Mouse (Mus musculus) heart, postnatal 10 days (tissue): Measurements from ENCODE around the gene Yeats2. TPM values are rescaled to one million over a fixed set of nuclear protein-coding genes. Genes with fewer than 3 reads are reported as not detected.

Experiments
- DNase-seq, 2 experiments: peaks; one replicate each; pipeline ENCODE4 v3.0.0; 2021
- intact Hi-C: fragments of 180-260 bp; cut with DNase I; formaldehyde crosslinking; loops from one replicate; pipeline ENCODE4 v1.15.1; 2025
- total RNA-seq, 2 experiments: library from RNA; stranded (reverse); gene quantifications; 2 replicates each; pipeline ENCODE4 v1.2.3; 2021

The Yeats2 gene
- total RNA-seq, 2 experiments from 2014 or later: 25.3 to 30.1 TPM

DNA sequence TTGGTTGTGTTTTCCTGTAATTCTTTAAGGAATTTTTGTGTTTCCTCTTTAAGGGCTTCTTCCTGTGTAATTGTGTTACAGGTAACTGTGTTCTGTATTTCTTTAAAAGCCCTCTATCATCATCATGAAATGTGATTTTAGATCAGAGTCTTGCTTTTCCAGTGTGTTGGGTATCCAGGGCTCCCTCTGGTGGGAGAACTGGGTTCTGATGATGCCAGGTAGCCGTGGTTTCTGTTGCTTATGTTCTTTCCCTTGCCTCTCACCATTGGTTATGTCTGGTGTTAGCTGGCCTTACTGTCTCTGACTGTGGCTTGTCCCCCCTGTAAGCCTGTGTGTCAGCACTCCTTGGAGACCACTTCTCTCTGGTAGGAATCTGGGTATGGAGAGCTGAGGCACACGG is 44.5 kb downstream of the Yeats2 start:
- peak; percentile 7 to 37 for DNase-seq
- intact Hi-C loops: loop anchor here (5.0 kb wide), 1 partner anchor 463 kb away; no protein-coding TSS in a partner anchor

DNA sequence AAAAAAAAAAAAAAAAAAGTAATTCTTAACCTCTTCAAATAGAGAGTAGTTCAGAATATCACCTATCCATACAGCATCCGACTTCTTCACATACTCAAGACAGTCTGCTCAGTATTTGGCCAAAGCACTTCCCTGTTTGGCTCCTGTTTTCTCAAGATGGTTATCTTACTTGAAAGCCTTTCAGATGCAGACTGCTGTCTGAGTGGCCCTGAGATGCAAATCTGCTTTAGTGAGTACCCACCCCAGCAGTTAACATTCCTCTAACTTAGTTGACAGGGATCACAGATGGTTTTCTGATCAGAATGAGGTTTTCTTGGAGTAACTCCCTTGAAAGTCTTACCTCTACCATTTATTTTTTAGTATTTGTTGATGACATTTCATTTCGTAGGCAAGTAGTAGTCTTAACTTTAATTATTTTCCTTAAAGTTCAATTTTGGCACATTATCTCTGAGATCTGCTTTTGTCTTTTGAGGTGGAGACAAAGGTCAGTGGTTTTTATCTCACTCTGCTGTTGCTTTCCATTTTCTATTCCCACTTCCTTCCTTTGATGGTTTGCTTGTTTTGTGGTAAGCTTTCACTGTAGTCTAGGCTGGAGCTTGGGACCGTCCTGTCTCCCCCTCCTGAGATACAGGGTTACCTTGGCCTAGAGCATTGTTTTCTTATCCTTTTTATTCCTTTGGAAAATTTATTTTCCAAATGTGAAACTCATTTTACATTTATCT is 50.5 kb downstream of the Yeats2 start:
- DNase-seq: no peak
- intact Hi-C loops: no loop called here

DNA sequence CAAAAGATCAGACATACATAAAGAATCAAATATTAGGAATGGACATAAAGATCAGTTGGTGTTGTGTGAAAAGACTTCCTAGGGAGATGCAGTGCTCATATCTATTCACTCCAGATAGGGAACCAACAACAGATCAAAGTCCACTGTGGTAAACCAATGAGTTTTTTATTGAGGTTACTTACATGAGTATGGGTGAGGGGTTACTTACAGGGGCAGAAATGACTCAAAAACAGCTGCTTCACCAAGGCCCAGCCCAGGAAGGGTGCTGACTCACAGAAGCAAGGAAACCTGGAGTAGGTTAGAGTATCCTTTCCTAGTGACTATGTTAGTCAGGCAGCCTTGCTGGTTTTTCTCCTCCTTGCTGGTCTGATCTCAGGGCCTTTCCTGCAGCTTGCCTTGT is 51.2 kb downstream of the Yeats2 start:
- DNase-seq: no peak
- intact Hi-C loops: no loop called here

DNA sequence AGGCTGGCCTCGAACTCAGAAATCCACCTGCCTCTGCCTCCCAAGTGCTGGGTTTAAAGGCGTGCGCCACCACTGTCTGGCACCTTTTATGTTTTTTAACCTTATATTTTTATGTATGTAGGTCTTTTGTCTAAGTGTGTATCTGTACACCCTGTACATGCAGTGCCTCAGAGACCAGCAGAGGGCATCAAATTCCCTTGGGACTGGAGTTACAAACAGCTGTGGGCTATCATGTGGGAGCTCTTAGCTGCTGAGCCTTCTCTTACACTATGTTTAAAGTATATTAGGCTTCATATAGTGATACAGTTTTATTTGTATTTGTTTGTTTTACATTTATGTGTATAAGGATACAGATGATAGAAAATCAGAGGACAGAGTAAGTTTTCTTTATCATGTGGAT is 54.7 kb downstream of the Yeats2 start:
- intact Hi-C loops: no loop called here
- DNase-seq: peak; percentile 18 to 42

DNA sequence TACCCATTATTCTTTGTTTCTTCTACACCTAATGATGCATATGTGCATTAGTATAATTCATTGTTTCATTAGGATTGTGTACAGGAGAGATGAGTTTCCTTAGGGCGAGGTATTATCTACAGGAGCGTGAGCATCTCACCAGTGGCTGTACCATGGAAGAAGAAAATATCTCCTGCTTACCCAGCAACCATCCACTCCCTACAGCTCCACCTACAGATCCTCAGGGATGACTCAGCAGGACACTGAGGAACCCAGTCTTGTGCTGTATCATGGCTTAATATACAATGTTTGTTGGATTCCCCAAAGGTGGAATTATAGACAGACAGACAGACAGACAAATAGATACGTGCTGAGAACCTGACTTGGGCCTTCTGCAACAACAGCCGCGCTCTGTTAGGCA is 56.1 kb downstream of the Yeats2 start:
- no peak for DNase-seq
- intact Hi-C loops: no loop called here

DNA sequence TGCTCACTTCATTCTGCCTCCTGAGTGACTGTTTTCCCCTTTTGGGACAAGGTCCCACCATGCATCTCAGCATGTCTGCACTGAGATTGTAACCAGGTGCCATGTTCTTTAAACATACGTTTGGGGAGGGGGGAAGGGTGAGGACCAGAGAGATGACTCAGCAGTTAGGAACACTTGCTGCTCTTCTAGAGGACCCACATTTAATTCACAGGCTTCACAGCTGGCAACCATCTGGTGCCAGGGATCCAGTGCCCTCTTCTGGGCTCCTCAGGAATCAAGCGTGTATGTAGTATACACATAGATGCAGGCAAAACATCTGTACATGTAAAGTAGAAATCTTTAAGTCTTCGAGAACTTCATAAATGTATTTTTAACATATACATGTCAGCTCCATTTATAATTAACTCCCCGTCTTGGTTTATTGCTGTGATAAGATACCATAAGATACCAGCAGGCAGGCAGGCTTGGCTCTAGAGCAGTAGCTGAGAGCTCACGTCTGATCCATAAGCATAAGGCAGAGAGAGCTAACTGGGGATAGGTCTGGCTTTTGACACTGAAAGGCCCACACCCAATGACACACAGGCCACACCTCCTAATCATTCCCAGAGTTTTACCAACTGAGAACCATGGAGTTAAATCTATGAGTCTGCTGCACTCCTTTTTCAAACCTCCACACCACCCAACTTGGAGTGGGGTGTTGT is 58.8 kb downstream of the Yeats2 start:
- intact Hi-C loops: no loop called here
- DNase-seq: no peak

DNA sequence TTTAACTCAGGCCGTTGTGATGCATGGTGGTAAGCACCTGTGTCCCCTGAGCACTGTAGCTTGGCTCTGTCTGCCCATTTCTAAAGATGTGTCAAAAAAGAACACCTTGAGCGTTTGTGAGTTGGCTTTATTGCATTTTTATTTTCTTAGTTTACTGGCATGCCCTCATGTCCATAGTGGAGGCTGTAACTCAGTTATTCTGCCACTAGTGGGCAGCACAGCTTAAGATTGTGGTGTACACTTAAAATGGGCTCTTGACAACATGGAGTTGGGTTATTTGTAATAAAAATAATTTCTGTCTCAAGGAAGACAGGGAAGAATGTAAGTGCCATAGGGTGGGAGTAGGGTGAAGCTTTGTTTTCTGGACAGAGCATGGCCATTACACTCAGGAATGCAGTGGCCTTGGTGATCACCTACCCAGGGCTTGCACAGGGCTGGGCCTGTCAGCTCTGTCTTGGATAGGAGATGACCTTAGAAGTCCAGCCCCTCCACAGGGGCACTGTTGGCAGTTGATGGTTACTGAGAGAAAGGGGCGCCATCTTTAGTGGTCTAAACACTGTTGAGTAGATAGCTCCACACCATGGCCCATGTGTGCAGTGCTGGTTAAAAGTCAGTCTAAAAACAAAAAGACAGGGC is 72.8 kb downstream of the Yeats2 start:
- intact Hi-C loops: loop anchor here (2.0 to 10.0 kb wide), 3 partner anchors 89 to 441 kb away; partner anchors contain the start of genes Eif2b5, Parl and Psmd2
- DNase-seq: peak; percentile 52 to 72

DNA sequence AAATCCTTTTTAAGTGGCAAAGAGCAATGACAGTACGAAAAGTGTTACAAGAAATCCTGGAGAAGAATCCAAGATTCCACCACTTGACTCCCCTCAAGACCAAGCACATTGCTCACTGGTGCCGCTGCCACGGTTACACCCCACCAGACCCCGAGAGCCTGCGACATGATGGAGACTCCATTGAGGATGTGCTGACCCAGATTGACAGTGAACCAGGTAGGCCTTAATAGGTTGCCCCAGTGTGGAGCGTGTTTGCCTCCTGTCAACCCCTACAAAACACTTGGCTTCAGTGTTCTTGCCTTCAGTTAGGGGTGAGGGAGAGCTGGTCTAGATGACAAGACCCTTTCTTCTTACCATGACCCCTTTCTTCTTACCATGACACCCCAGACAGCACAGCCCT is 81.9 kb downstream of the Yeats2 start:
- intact Hi-C loops: no loop called here

DNA sequence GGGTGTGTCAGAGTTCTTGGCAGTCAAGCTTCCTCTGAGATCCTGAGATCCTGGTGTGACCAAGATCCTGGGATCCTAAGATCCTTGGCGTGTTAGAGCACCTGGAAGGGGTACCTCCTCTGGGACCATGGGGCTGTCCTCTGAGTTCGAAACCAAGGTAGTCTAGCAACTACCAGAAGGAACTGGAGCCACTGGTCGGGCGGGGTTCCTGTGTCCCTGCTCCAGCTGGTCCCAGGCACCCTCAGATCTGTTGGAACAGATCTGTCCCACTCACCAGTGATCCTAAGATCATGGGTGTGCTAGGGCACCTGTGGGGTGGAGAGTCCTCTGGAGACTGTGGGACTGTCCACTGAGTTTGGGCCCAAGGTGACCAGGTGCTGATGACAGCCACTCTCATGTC is 85.8 kb downstream of the Yeats2 start:
- intact Hi-C loops: no loop called here
- no peak for DNase-seq

More for the DNA sequence above, 81.9 kb downstream of the Yeats2 start:
- DNase-seq: no peak

DNA sequence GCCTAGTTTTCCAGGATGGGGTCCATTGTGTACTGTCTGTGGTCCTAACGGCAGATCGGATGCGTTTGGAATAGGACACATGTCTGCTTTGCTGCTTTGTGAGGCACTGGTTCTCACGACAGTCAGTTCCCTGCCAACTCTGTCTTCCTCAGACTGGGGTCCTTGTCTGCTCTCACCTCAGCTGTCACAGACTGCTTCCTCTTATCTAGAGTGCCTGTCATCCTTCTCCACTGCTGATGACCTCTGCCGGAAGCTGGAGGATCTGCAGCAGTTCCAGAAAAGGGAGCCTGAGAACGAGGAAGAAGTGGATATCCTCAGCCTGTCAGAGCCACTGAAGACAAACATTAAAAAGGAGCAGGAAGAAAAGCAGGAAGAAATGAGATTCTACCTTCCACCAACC is 86.6 kb downstream of the Yeats2 start:
- peak; percentile 35 to 36 for DNase-seq

DNA sequence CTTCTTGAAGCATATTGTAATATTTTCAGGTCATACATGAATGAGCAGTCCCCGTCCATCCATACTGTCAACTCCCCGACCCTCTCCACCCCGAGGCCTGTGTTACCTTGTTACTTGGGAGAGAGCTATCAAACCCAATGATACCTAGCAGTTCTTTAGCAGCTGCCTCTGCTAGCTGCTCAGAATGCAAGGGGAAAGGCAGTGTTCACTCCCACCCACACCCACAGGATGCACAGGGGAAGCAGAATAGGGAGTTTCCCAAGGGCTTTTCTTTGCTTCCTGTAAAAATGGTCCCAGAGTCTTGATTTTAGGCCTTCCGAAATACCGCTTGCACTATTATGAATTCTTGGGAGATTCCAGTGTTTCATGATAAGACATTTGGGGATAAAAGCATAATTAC is 87.3 kb downstream of the Yeats2 start:
- DNase-seq: no peak
- intact Hi-C loops: no loop called here

More for the DNA sequence above, 86.6 kb downstream of the Yeats2 start:
- intact Hi-C loops: no loop called here

DNA sequence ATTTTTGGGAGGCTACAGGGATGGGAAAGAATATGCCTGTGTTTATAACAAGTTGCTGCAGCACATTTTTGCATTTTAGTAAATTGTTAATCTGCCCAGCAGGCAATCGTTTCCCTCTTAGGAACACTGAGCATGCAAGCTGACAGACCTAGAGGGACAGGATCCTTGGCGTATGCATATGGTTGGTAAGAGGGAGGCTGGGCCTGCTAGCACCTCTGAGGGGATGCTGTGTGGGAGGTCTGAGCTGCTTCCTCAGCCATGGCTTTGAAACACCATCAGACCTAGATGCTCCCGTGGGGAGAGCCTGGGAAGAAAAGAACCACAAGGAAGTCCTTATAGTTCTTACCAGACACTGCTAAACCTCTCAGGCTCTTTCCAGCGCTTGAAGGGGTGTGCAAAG is 93.5 kb downstream of the Yeats2 start:
- intact Hi-C loops: no loop called here

DNA sequence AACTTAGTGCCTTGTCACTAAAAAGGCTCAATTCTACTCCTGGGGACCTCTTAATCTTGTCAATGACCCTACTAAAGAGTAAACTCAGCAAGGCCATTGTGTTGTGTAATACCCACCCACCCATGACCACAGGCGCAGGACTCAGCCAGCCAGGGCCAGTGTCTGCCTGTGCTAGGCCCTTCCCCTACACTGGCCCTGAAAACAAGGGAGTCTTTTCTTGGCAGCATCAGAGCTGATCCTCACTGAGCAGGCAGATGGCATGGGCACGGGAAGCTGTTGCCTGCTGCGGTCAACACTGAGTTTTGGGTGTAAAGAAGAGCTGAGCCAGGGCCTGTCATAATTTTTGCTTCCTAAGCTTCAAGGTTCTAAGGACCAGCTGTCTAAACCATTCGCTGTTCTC is 96.6 kb downstream of the Yeats2 start:
- no peak for DNase-seq
- intact Hi-C loops: no loop called here

More for the DNA sequence above, 93.5 kb downstream of the Yeats2 start:
- DNase-seq: no peak

DNA sequence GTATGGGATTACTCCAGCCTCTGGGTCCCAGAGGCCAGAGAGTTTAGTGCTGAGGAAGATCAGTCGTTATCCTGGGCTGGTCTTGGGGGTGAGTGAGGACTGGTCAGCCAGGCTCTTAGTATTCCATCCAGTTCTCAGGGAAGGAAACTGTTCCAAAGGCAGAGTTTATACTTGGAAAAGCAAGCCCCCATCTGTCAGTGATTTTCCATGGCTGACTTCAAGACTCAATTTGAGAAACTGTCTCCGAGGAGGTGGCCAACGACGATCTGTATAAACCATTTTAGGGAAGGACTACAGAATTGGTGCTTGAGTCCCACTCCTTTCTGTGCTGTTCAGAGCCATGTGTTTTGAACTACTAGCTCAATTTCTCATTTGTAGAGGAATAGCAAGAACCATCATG is 97.8 kb downstream of the Yeats2 start:
- intact Hi-C loops: no loop called here
- DNase-seq: no peak

DNA sequence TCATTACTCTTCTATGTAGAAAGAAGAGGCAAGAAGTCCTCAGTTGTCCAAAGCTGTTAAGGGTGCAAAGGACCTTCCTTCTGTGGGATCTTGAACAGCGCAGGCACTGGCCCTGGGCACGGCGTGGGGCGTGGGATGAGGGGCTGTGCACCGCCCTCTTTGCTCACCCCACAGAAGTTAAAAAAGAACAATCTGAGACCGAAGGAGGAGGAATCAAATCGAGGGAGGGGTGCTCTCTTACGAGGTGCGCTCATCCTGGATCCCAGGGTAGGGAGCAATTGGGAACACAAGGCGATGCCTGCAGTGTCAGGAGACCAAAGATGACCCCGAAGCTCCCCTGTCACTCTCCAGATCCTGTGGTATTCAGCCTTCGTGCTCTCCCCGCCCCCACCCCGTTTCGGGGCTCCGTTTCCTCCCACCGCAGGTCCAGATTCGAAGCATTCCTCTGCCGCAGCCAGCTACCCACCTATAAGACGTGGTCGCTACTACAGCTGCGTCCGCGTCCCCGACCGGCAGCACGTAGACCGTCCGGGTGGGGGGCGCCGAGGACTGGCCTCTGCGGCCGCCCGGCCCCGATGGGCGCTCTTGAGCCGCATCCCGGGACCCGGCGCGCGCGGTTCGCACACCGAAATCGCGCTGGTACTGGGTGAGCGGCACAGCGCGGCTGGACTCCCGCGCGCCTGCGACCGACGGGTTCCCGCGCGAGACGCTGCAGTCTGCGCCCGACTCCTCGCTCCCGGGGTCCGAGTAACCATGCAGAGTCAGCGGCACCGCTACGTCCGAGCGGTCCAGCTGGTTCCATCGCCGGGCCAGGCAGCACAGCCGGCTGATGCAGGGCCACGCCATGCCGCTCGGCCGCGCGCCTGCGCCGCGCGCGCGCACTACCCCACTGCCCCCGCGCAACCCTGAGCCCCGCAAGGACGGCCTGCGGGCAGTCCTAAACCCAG is 99.9 kb downstream of the Yeats2 start, which contains the start of gene Map6d1:
Gene Map6d1, minus strand, starts transcription at position 891 of the 947 bp plus-strand sequence.
- peak; percentile 53 to 64 for DNase-seq
- intact Hi-C loops: no loop called here

DNA sequence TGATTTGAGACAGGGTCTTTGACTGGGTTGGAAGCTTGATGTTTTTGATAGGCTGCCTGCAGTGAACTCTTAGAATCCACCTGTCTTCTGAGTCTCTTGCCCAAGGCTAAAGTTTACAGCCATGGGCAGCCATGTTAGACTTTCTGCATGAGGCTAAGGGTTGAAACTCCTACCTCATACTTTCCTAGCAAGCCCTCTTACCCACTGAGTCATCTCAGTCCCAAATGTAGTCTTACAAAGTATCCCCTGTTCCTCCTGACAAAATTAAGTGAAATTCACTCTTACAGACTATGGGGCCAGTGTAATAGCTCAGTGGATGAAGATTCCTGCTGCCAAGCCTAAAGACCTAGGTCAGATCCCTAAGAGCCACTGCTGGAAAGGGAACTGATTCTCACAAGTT is 106.2 kb downstream of the Yeats2 start:
- intact Hi-C loops: no loop called here
- DNase-seq: no peak

DNA sequence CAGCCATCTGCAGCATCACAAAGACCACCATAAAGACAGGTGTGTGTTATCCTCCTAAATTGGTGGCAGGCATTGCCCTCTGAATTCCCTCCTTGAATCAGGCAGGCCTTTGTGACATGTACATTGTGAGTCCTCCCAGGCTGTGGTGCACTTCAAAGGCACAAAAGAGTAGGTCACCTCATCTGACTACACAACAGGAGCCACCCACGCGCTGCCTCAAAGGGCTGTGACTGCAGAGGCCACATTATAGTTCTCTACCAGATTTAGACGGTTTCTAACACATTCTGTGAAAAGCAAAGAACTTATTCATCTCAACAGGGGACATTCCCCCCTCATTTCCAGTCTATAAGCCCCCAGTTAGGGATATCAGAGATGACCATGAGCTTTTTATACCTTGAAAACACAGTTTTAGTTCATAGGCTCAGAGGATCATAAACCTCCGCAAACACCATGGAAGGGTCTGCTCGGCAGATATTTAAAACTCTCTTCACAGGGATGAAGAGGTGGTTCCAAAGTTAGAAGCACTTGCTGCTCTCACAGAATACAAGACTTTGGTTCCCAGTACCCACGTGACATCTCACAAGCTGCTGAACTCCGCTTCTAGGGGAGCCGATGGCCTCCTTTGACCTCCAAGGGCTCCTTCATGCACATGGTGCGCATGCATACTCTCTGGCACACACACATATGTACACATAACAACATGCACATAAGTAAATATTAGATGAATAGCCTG is 107.7 kb downstream of the Yeats2 start:
- intact Hi-C loops: no loop called here
- no peak for DNase-seq

DNA sequence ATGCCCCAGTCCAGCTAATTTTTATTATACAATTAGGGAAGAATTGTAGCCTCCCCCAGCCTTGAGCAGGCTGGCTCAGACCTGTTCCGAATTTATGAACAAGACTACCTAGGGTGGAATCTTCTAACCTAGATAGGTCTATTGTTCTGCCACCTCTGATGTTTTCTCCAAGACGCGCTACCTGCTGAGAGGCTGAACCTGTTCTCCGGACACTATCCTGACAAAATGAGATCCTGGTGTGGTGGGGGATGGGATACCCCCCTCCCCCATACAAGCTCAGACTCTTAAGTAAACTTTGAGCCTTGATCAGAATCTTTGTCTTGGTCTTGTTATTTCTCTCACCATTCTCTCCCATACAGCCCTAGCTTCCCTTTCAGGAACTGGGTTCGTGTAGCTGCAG is 117.1 kb downstream of the Yeats2 start:
- DNase-seq: no peak
- intact Hi-C loops: no loop called here

DNA sequence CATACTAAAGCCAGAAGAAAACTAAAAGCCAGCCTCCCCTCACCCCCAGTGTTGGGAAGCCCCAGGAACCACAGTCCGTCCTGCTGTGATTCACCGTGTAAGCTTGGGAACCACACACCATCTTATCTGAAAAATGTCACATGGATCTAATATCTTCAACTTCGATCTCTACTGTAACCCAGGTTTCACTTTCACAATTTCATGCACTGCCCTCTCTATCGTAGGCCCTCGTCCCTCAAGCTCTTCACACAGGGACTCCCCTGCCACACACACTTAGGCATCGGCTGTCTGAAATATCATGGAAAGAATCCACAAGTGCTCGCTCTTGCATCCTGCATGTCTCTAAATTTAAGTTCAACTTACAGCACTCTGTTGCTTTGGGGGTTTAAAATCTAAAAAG is 124.2 kb downstream of the Yeats2 start:
- intact Hi-C loops: no loop called here
- DNase-seq: no peak

DNA sequence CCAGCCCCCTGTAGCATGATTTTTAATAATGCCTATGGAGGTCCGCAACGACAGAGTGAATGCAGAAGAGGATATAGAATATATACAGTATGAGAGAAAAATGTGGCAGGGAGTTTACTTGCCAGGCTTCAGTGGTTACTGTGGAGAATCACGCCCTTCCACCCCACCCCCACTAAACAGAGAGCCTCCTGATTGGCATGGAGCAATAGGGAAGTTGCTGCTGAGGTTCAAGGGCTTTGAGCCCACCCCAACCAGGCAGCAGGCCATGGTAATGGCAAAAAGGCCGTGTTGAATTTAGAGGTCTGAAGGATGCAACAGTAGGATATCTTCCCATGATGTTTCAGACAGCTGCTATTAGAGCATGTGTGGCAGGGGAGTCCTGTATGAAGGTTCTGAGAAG is 130.5 kb downstream of the Yeats2 start:
- intact Hi-C loops: no loop called here

More for the DNA sequence above, 130.5 kb downstream of the Yeats2 start:
- DNase-seq: no peak
